8 mouse cellular contexts compared by ENCODE assay signal in genomic region chr3:89772968-89773709, GRCm38 (mm10). TPM values are rescaled to one million over a fixed set of nuclear protein-coding genes. Genes with fewer than 3 reads are reported as not detected.
DNase-seq lines count a peak whose midpoint lies in the region; ATAC-seq and TF ChIP-seq lines count a peak whose summit lies in the region.

TSS of gene Ube2q1 (plus strand) at chr3:89773616.

- peak within 1 kb of the TSS; percentile 97 for H3K27ac ChIP-seq in hindbrain, embryonic 14.5 days

- peaks cover 31% of the 10 kb centered on the region for H3K4me1 ChIP-seq in hindbrain, embryonic 14.5 days (replicated peaks; ENCODE audit: control insufficient read depth, insufficient read depth, low read length)

- peaks cover 23% of the 10 kb centered on the region for H3K36me3 ChIP-seq in hindbrain, embryonic 14.5 days (replicated peaks; ENCODE audit: control insufficient read depth, insufficient read depth)

- peak within 1 kb of the TSS; percentile 74 for H3K4me2 ChIP-seq in hindbrain, embryonic 14.5 days (replicated peaks)

- WGBS in hindbrain, embryonic 14.5 days = under 1% methylated on average over 68 of the region's 90 CpGs

- H3K9me3 ChIP-seq in hindbrain, embryonic 14.5 days (ENCODE audit: control insufficient read depth, low read length) = no peaks in the 10 kb centered on the region

- no peak for TF ChIP-seq CTCF in Patski (IDR thresholded peaks at IDR 0.05)

- no peaks in the 10 kb centered on the region for H3K27me3 ChIP-seq in Patski
- H3K27me3 ChIP-seq in hindbrain, embryonic 14.5 days (ENCODE audit: control insufficient read depth, insufficient read depth, low read length) = no peaks in the 10 kb centered on the region

- CTCF ChIA-PET in Patski (lab: Charles Lee) = interaction anchor here (0.7 to 6.5 kb wide), 21 partner anchors 11 to 317 kb away, joined by 3 to 58 read pairs (median 4); partner anchors contain the start of genes Adar and Hax1

- peak within 1 kb of the TSS; percentile 98 for H3K4me3 ChIP-seq in hindbrain, embryonic 14.5 days (replicated peaks; ENCODE audit: low read length)

- H3K9ac ChIP-seq in hindbrain, embryonic 14.5 days = peak within 1 kb of the TSS; percentile 98

- ATAC-seq in Patski = peak; percentile 63
- ATAC-seq in hindbrain, embryonic 14.5 days (ENCODE audit: low FRiP score) = peak; percentile 96

- in situ Hi-C loops in Patski (cut with MboI; ENCODE audit: low pct_unique_long_range_greater_than_20kb) = no loop called here

- POLR2A ChIA-PET in Patski (lab: Charles Lee) = interaction anchor here (1.2 to 2.4 kb wide), 4 partner anchors 10 to 85 kb away, joined by 3 to 10 read pairs (median 5); no protein-coding TSS in a partner anchor

- DNase-seq in Patski (ENCODE audit: low read depth, low spot score) = peak; percentile 85
- DNase-seq in cerebellum, postnatal 14 days = peak; percentile 98 to 99
- DNase-seq in frontal cortex, postnatal 25 days (ENCODE audit: low spot score in 2 of 2) = peak; percentile 96 to 97
- peak; percentile 92 for DNase-seq in hindbrain, embryonic 14.5 days (ENCODE audit: low spot score)
- peak; percentile 98 for DNase-seq in layer of hippocampus, postnatal 36 days
- DNase-seq in lung, postnatal 36 days = peak; percentile 96
- DNase-seq in retina, postnatal 1 day = peak; percentile 98
- DNase-seq in urinary bladder, adult 18-20 months (ENCODE audit: low spot score in 2 of 2) = peak; percentile 92 to 94

RNA-seq across cellular contexts. Expression of gene Ube2q1, which starts in this region (rescaled TPM):
- polyA plus RNA-seq in Patski (2021) = 147 TPM
- polyA plus RNA-seq in hindbrain, embryonic 14.5 days (2014; fragmentation: Nextera tagmentation; extraction: Ambion mirVana) = 21.8 and 24.5 TPM in 2 replicates
- total RNA-seq in layer of hippocampus, postnatal 36 days (2021) = 10 to 100 TPM; 92.1 to 96.4 TPM

Comparison
In these comparisons a context has a peak if more than half of its experiments do, and no peak if none do; other contexts are left out.
1. Peak in every context shown above with its lines: DNase-seq, ATAC-seq, H3K4me3 ChIP-seq and H3K27ac ChIP-seq.